Mouse (Mus musculus) heart, adult 2 months (tissue): ENCODE data around the gene Ube2z.

Experiments used
- CTCF ChIP-seq: fragments of 200-600 bp; IDR thresholded peaks from 2 replicates; pipeline ENCODE4 v1.8.1; 2022; ENCODE audit warnings: antibody characterized with exemption, mild to moderate bottlenecking, moderate library complexity
- EP300 ChIP-seq: fragments of 200-500 bp; IDR thresholded peaks from 2 replicates; pipeline ENCODE4 v1.6.1; 2011; ENCODE audit warnings: low read depth, low read length, control low read depth; ENCODE audit not compliant: insufficient read depth
- POLR2A ChIP-seq: fragments of 200-500 bp; IDR thresholded peaks from 2 replicates; pipeline ENCODE4 v1.6.1; 2011; ENCODE audit warnings: mild to moderate bottlenecking, low read depth, low read length, control low read depth; ENCODE audit not compliant: insufficient read depth

DNA sequence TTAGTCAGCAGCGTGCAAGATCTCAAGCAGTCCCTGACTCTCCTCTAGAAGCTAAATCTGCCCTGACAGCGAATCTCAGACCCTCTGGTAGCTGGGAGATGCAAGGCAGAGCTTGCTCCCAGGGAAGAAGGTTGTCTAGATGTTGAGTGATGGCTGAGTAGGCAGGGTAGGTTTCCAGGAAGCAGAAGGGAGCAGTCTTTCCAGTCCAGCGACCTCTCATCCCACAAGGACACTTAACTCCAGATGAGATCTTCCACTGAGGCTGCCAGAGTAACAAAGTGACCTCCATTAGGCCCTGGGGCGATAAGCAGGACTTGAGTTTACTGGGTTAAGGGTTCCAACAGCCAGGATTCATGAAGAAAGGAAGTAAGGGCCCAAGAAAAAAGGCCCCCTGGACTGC lies 44.6 kb downstream of the Ube2z start:
- TF ChIP-seq CTCF (no peak), POLR2A (no peak), EP300 (no peak)
